Mouse (Mus musculus): ENCODE measurements around the gene Fgf3.

DNA sequence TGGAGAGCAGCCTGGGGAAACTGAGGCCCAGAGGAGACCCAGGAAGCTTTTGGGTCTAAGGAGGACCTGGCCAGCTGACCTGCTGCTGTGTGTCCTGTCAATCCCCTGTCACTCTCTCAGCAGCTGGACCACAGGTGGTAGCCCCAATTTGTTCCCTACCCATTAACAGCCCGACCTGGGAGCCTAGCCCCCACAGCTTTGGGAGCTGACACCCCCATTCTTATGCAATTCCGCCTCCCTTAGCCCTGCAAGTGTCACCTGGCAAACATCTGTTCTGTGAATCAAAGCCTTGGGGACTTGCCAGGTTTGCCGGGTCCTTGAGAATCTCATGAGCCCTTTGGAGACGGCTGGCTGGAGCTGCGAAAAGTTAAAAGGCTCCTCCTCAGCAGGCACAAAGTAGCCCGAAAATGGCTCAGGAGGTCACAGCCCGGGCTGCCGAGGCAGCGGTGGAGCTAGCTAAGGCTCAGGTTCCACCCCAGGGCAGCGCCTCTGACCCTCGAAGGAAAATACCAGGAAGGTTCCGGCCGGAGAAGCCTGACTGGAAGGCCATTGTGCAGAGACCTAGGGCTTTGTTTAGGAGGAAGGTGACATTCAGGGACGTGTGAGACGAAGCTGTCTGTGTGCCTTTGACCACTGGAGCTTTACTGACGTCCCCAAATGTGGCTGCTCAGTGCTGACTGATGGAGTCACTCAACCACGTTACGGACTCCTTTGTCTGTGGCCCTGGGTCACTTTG, 50.8 kb downstream of the Fgf3 start:
- TF ChIP-seq CTCF (IDR thresholded peaks at IDR 0.05; ENCODE audit: low read depth, low read length): no peak
- no peak for TF ChIP-seq POLR2A (IDR thresholded peaks at IDR 0.05; ENCODE audit: extremely low read depth, insufficient read depth, low read length)
